Mouse (Mus musculus) embryonic facial prominence, embryonic 11.5 days (tissue): Measurements from ENCODE around the gene Krt7. TPM values are rescaled to one million over a fixed set of nuclear protein-coding genes. Genes with fewer than 3 reads are reported as not detected.

Source experiments
- ATAC-seq: fragments of 200-750 bp; cut with Nextera tagmentation; replicated peaks from 2 replicates; pipeline ENCODE4 v1.8.0; 2017; ENCODE audit warnings: low read depth; ENCODE audit not compliant: insufficient number of reproducible peaks, low FRiP score, low TSS enrichment
- DNase-seq: peaks from one replicate; pipeline ENCODE4 v3.0.0-alpha.2; 2015; ENCODE audit warnings: low spot score
- H3K27ac ChIP-seq: fragments of 300-500 bp; sonication (generic); replicated peaks from 2 replicates; pipeline ENCODE4 v1.5.1; 2014; ENCODE audit warnings: mild to moderate bottlenecking, low read depth, low read length, control low read depth
- H3K27me3 ChIP-seq: fragments of 300-500 bp; sonication (generic); 2 replicates; pipeline ENCODE4 v1.6.1; 2014; ENCODE audit warnings: mild to moderate bottlenecking, low read length, moderate library complexity, mixed read lengths; ENCODE audit not compliant: control insufficient read depth, insufficient read depth
- H3K36me3 ChIP-seq: fragments of 300-500 bp; sonication (generic); replicated peaks from 2 replicates; pipeline ENCODE4 v1.6.1; 2014; ENCODE audit warnings: low read depth, mild to moderate bottlenecking, low read length, moderate library complexity, mixed read lengths; ENCODE audit not compliant: control insufficient read depth, insufficient read depth
- H3K4me1 ChIP-seq: fragments of 300-500 bp; sonication (generic); 2 replicates; pipeline ENCODE4 v1.6.1; 2014; ENCODE audit warnings: low read length, mixed read lengths; ENCODE audit not compliant: control insufficient read depth, insufficient read depth
- H3K4me2 ChIP-seq: fragments of 300-500 bp; sonication (generic); 2 replicates; pipeline ENCODE4 v1.6.1; 2014; ENCODE audit warnings: low read depth, mild to moderate bottlenecking, control low read depth, low read length, moderate library complexity
- H3K4me3 ChIP-seq: fragments of 300-500 bp; sonication (generic); 2 replicates; pipeline ENCODE4 v1.5.1; 2014; ENCODE audit warnings: low read depth, low read length, control low read depth
- H3K9ac ChIP-seq: fragments of 300-500 bp; sonication (generic); replicated peaks from 2 replicates; pipeline ENCODE4 v1.6.1; 2014; ENCODE audit warnings: mild to moderate bottlenecking, control low read depth, low read length
- H3K9me3 ChIP-seq: fragments of 300-500 bp; sonication (generic); replicated peaks from 2 replicates; pipeline ENCODE4 v1.6.1; 2016; ENCODE audit warnings: mild to moderate bottlenecking, low read length, inconsistent platforms, mixed read lengths; ENCODE audit not compliant: control insufficient read depth
- WGBS: fragments of 180-500 bp; shearing (Covaris S2); extraction: QIAGEN DNeasy Blood & Tissue Kit; methylation state at CpG from one replicate; pipeline ENCODE4 v1.1.7; 2014; 5-methylcytosine and 5-hydroxymethylcytosine counted together
- polyA plus RNA-seq: library from polyadenylated mRNA; unstranded; fragments of >200 nt; fragmentation: Nextera tagmentation; extraction: Ambion mirVana; gene quantifications from 2 replicates; pipeline ENCODE4 v1.2.1, GENCODE M21; 2014

The Krt7 gene
- polyA plus RNA-seq, 1 experiment from 2014 or later: 9.4 TPM

DNA sequence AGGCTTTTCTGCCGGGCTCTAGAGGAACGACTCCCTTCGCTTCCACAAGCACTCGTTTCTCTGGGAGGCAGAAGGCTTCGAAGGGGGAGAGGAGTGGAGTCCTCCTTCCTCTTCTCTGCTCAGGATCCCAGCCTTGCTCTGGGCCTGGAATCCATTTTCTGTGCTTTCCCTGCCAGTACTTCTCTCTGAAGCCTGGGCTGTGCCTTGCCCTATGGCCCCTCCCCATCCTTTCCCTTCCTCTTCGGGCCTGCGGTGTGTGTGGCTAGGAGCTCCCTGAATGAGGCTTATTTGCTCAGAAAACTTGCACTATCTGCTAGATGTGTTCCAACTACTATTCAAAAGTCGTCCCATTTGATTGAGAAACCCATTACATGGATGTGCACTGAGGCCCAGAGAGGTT is 43.3 kb upstream of the Krt7 start:
- Histone ChIP-seq H3K9ac (no peak overlapping the region), H3K27ac (no peak overlapping the region), H3K4me1 (no peaks in the 10 kb centered on the region), H3K36me3 (no peaks in the 10 kb centered on the region), H3K4me3 (no peak overlapping the region), H3K9me3 (no peaks in the 10 kb centered on the region), H3K27me3 (no peaks in the 10 kb centered on the region), H3K4me2 (no peak overlapping the region)
- DNase-seq (no peak), ATAC-seq (no peak)
- WGBS: 77% methylated on average over 8 of the region's 8 CpGs

DNA sequence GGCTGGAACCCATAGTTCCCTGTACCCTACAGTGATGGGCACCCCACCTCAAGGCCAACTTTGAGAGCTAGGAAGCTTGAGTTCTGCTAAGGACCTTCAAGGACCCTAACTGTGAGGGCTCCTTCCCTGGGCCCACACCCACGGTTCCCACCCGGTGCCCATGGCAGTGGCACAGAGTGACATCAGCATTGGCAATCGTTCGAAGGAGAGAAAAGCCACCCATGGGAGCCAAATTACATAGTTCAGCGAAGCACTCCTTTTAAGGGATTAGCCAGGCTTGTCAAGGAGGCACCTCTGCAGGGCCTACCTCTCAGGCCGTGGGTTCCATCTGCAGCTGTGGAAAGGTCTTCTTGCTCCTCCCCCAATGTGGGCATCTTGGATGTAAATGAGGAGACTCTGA is 42.8 kb upstream of the Krt7 start:
- no peak for DNase-seq
- no peak for ATAC-seq
- Histone ChIP-seq H3K4me2 (no peak overlapping the region), H3K4me1 (no peaks in the 10 kb centered on the region), H3K36me3 (no peaks in the 10 kb centered on the region), H3K9ac (no peak overlapping the region), H3K4me3 (no peak overlapping the region), H3K27ac (no peak overlapping the region), H3K9me3 (no peaks in the 10 kb centered on the region), H3K27me3 (no peaks in the 10 kb centered on the region)
- WGBS: 81% methylated on average over 6 of the region's 6 CpGs

DNA sequence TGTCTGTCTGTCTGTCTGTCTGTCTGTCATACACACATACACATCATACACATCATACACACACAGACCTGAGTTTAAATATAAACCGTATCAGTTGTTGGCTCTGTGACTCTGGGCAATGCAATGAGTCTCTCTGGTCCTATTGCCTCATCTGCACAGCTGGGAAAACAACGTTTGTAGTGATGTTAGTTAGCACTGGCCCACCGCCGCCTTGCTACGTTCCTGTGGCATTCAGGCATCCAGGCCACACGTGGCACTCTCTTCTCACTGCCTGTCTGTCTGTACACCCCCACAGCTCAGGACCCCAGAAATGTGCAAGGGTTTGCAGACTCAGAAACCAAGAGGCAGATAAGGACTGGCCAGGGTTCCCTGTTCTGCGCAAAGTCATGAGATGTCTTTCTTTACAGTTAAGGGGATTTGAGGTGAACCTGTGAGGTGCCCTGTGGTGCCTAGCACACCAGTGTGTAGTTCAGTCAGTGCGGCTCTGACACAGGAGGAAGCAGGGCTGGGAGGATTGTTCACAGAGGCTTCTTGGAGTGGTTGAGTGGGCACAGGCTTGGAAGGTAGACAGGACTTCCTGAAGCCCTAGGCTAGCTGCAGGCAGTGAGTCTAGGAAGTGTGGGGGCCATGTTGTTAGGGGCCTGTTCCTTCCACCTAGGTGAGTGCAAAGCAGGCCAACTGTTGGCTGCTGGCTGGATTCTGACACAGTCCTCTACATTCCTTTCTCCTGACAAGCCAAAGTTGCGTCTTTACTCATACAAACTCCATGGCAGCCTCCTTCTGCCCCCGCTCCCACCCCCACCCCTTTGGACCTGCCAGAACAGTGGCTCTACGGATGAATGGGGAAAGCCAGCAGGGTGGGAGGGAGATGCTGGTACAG is 42.1 kb upstream of the Krt7 start:
- DNase-seq (no peak), ATAC-seq (no peak)
- Histone ChIP-seq H3K27ac (no peak overlapping the region), H3K27me3 (no peaks in the 10 kb centered on the region), H3K9ac (no peak overlapping the region), H3K4me3 (no peak overlapping the region), H3K4me1 (no peaks in the 10 kb centered on the region), H3K4me2 (no peak overlapping the region), H3K9me3 (no peaks in the 10 kb centered on the region), H3K36me3 (no peaks in the 10 kb centered on the region)
- WGBS: 62% methylated on average over 11 of the region's 11 CpGs

DNA sequence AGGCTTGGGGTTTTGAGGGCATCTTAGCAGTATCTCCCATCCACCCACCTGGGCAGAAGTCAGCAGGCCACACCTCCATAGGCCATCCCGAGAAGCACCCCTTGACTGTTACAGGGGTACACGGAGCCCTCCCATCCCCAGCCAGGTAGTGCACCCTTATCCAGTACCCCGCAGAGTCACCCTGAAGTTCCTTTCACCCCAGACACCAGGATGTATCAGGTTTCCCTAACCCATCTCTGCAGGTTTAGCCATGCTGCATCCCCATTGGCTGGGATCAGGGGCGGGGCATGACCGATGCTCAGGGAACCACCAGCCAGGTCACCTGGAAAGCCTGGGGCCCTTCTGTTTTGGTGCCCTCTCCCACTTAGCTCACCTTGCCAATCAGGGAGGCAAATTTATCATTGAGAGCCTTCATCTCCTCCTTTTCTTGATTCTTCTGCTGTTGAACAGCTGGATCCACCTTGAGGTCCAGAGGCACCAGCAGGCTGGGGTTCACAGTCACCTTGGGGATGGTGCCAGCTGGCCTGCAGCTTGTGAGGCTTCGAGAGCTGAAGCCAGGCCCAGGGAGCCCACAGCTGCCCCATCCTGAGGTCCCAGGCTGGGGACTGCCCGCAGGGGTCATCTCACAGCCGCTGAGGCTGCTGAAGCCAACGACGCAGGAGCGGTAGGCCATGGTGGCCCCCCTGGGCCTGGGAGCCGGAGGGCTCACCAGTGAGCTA is 41.3 kb upstream of the Krt7 start:
- DNase-seq: no peak

DNA sequence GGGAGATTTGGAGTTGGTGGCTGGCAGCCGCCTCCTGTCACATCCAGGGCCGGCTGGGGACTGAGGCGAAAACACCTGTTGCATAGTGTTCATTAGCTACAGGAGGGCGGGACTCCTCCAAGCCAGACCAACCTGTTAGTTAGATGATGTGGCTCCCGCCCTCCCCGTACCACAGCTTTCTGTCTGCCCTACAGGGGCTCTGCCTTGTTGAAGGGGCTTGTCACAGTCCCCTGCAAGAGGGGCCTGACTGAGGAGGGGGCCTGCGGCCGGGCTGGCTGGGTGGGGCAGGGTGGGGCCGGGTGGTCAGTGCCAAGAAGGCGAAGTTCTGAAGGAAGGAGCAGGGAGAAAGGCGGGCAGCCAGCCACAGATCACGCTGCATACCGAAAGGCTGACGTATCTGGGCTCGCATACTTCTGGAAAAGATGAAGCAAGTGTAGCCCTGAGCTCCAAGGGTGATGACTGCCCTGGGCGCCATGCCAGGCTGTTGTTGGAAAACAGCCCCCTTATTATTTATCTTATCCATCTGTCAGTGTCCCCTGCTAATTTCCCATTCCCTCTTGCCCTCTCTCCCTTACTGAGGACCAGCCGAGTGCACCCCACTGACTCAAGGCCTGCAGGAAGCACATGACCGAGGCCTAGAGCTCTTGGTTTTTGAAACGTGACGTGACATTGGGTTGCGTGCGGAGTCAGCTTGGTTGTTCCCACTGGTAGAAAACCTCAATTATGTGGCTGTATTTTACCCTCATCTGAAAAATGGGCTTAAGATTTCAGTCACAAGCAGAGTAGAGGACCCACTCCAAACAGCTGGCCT is 40.5 kb upstream of the Krt7 start, which contains the start of gene Krt80:
Krt80 (minus strand) TSS at position 62 of the 811 bp plus-strand sequence.
- Histone ChIP-seq H3K4me3 (no peak within 1 kb of the TSS), H3K4me2 (no peak within 1 kb of the TSS), H3K36me3 (no peaks in the 10 kb centered on the region), H3K27me3 (no peaks in the 10 kb centered on the region), H3K9me3 (no peaks in the 10 kb centered on the region), H3K9ac (no peak within 1 kb of the TSS), H3K27ac (no peak within 1 kb of the TSS), H3K4me1 (no peaks in the 10 kb centered on the region)
- DNase-seq (no peak), ATAC-seq (no peak)
- 60% methylated on average over 22 of the region's 22 CpGs for WGBS

More for the DNA sequence above, 41.3 kb upstream of the Krt7 start:
- Histone ChIP-seq H3K9me3 (no peaks in the 10 kb centered on the region), H3K27me3 (no peaks in the 10 kb centered on the region), H3K4me3 (no peak overlapping the region), H3K9ac (no peak overlapping the region), H3K27ac (no peak overlapping the region), H3K4me1 (no peaks in the 10 kb centered on the region), H3K4me2 (no peak overlapping the region), H3K36me3 (no peaks in the 10 kb centered on the region)
- ATAC-seq: no peak
- 31% methylated on average over 12 of the region's 12 CpGs for WGBS

DNA sequence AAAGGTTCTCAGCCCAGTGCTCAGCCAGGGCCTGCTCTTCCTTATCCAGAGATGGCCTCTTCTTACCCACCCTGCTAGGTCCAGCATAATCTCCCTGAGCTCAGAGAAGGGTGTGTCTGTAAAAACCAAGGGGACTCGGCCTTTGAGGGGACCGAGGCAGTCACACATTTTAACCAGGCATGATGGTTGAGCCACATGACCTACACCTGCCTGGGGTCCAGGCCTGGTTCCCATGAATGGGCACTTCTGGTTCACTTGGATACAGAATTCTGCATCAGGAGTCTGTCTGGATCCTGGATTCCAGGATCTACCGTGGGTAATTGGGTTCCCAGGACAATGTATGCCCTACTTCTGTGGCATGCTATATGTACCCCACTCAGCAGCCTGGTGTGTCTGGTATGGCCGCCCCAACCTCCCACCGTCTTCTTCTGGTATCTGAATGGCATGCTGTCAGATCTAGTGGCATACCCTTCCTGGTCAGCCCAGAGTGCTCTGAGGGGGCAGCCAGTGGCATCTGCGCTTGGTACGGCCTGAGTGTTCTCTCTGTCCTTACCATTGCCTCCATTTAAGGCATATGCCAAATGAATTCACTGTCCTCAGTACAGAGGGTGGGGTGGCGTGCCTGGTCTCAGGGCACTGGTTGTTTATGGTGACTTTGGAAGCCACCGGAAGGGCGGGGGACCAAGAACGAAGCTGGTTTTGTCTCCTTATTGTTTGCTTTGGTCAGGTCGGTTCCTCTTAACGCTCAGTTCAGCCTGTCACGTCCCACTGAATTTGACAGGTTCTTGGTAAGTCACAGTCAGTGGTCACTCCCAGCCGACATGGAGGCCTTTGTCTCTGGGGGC is 39.5 kb upstream of the Krt7 start:
- Histone ChIP-seq H3K27ac (no peak overlapping the region), H3K4me3 (no peak overlapping the region), H3K4me1 (no peaks in the 10 kb centered on the region), H3K9ac (no peak overlapping the region), H3K36me3 (no peaks in the 10 kb centered on the region), H3K27me3 (no peaks in the 10 kb centered on the region), H3K4me2 (no peak overlapping the region), H3K9me3 (no peaks in the 10 kb centered on the region)
- no peak for ATAC-seq
- 84% methylated on average over 15 of the region's 15 CpGs for WGBS
- no peak for DNase-seq

DNA sequence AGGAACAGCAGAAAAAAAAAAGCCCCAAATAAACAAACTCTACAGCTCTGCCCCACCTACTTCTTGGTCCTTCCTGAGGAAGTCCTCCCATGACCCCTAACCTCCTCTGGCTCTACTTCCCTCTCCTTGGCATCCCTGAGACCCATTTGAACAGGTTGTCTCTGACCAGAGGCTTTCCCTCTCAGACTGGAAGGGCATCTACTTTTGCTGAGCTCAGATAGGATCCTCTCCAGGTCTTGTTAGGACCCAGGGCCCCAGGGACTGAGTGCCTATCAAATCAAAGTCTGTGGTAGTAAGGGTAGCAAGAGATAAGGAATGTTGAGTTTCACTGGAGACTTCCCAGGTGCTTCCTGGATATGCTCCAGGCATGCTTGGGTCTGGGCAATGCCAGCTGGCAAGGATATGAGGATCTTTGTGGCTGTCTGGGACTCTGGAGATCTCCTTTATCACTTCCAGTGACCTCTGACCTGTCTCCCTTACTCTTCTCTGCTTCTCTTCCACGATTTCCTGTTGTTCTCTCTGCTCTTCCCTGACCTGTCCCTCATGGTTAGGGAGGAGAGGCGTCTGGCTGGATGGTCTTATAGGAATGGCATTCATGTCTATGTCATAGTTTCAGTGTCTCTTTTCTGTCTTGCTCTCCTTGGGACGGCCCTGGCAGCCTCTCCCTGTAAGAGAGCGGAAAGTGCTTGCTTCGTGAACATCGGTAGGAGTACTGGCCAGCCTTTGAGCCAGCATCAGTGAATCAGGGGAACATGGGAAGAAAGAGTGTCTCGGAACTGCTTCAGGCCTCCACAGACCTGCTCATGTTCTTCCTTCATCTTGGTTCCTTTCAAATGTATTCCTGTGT is 38.5 kb upstream of the Krt7 start:
- Histone ChIP-seq H3K36me3 (no peaks in the 10 kb centered on the region), H3K27me3 (no peaks in the 10 kb centered on the region), H3K4me2 (no peak overlapping the region), H3K9me3 (no peaks in the 10 kb centered on the region), H3K4me1 (no peaks in the 10 kb centered on the region), H3K27ac (no peak overlapping the region), H3K4me3 (no peak overlapping the region), H3K9ac (no peak overlapping the region)
- DNase-seq (no peak), ATAC-seq (no peak)
- WGBS: 59% methylated on average over 7 of the region's 7 CpGs
